Mouse (Mus musculus): ENCODE measurements around the gene Klhdc8a. TPM values are rescaled to one million over a fixed set of nuclear protein-coding genes. Genes with fewer than 3 reads are reported as not detected.
"Not testable (repeated sequence)": the region's sequence is repeated elsewhere in the genome, so short reads cannot be mapped to it uniquely, and the experiment has no call there.

The Klhdc8a gene
- total RNA-seq (2022): 100 to 1,000 TPM; 161 to 353 (median 258) TPM

GRCm38 (mm10) chr1:132298425-132298800 lies at the start of gene Klhdc8a:
Klhdc8a (plus strand) TSS chr1:132298626.
- DNase-seq: peak; percentile 81

- DNase-seq: no peak
Measured at GRCm38 (mm10) chr1:132254467-132254866, 44.0 kb upstream of the Klhdc8a start.

GRCm38 (mm10) chr1:132260331-132260730 lies 38.1 kb upstream of the Klhdc8a start:
- no peak for DNase-seq

GRCm38 (mm10) chr1:132261058-132261457 lies 37.4 kb upstream of the Klhdc8a start:
- DNase-seq: no peak

- DNase-seq: no peak
Measured at GRCm38 (mm10) chr1:132263618-132264017, 34.8 kb upstream of the Klhdc8a start.

- no peak for DNase-seq
Measured at GRCm38 (mm10) chr1:132264577-132264976, 33.8 kb upstream of the Klhdc8a start.

- no peak for DNase-seq
Measured at GRCm38 (mm10) chr1:132265211-132265859, 33.1 kb upstream of the Klhdc8a start.

GRCm38 (mm10) chr1:132265936-132266335 lies 32.5 kb upstream of the Klhdc8a start:
- no peak for DNase-seq

- DNase-seq: no peak
Measured at GRCm38 (mm10) chr1:132266791-132267557, 31.5 kb upstream of the Klhdc8a start.

GRCm38 (mm10) chr1:132267959-132268358 lies 30.5 kb upstream of the Klhdc8a start:
- DNase-seq: no peak

- DNase-seq: no peak
Measured at GRCm38 (mm10) chr1:132268418-132269060, 29.9 kb upstream of the Klhdc8a start.

GRCm38 (mm10) chr1:132271237-132271636 lies 27.2 kb upstream of the Klhdc8a start:
- DNase-seq: no peak

GRCm38 (mm10) chr1:132276694-132277093 lies 21.7 kb upstream of the Klhdc8a start:
- no peak for DNase-seq

- DNase-seq: peak; percentile 93
Measured at GRCm38 (mm10) chr1:132277124-132277523, 21.3 kb upstream of the Klhdc8a start.

GRCm38 (mm10) chr1:132280636-132281035 lies 17.8 kb upstream of the Klhdc8a start:
- not testable (repeated sequence) for DNase-seq

- DNase-seq: no peak
Measured at GRCm38 (mm10) chr1:132281523-132282176, 16.8 kb upstream of the Klhdc8a start.

- no peak for DNase-seq
Measured at GRCm38 (mm10) chr1:132282177-132282536, 16.3 kb upstream of the Klhdc8a start.

GRCm38 (mm10) chr1:132283018-132283417 lies 15.4 kb upstream of the Klhdc8a start:
- DNase-seq: no peak

GRCm38 (mm10) chr1:132286735-132287134 lies 11.7 kb upstream of the Klhdc8a start:
- DNase-seq: no peak

GRCm38 (mm10) chr1:132287445-132287844 lies 11.0 kb upstream of the Klhdc8a start:
- peak; percentile 68 for DNase-seq

- DNase-seq: no peak
Measured at GRCm38 (mm10) chr1:132287991-132288451, 10.4 kb upstream of the Klhdc8a start.

- DNase-seq: no peak
Measured at GRCm38 (mm10) chr1:132289965-132290364, 8.5 kb upstream of the Klhdc8a start.

All from adrenal gland, adult 8-10 months (tissue).